Mouse (Mus musculus): ENCODE results near the gene 1700080E11Rik. TPM values are rescaled to one million over a fixed set of nuclear protein-coding genes. Genes with fewer than 3 reads are reported as not detected.

The 1700080E11Rik gene
- not detected in 2 replicates for polyA plus RNA-seq (2012; rRNA removed)

DNA sequence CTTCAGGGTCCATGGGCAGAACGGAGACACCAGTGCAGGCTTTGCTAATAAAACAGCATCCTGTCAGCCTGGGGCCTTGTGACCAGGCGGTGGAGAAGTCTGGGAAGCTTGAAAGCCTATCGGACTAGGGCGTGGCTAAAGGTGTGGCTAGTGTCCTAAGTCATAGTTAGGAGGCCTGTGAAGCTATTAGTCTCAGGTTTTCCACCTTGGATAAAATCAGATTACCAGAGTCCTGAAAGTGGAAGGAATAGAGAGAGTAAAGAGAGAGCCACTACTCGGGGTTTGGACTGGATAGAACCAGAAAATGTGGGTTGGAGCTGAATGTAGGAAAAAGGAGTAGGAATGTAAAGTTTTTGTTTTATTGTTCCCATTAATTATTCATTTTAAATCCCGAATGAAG lies at the start of gene 1700080E11Rik:
TSS of gene 1700080E11Rik (minus strand) at position 101 of the 400 bp plus-strand sequence.
- H3K27ac ChIP-seq (ENCODE audit: insufficient read depth, low read depth, low read length), result no peak within 1 kb of the TSS
- H3K36me3 ChIP-seq (ENCODE audit: control insufficient read depth, insufficient read depth, low read length), result no peaks in the 10 kb centered on the region
- no peaks in the 10 kb centered on the region for H3K27me3 ChIP-seq (replicated peaks; ENCODE audit: control insufficient read depth, insufficient read depth, low read length)
- H3K4me3 ChIP-seq (ENCODE audit: insufficient read depth, low read depth, low read length), result no peak within 1 kb of the TSS
- 77% methylated on average over 6 of the region's 6 CpGs for WGBS
- no peak for DNase-seq
- TF ChIP-seq CTCF (conservative IDR thresholded peaks at IDR 0.05; ENCODE audit: insufficient read depth, insufficient read length, low read depth, low read length) (no peak), POLR2A (IDR thresholded peaks at IDR 0.05; ENCODE audit: low read depth, low read length) (no peak)
- no peaks in the 10 kb centered on the region for H3K4me1 ChIP-seq (ENCODE audit: control insufficient read depth, insufficient read depth, low read length)

GRCm38 (mm10) chr9:105186725-105187124 lies 41.8 kb upstream of the 1700080E11Rik start:
- Histone ChIP-seq H3K4me3 (ENCODE audit: insufficient read depth, low read depth, low read length) (no peak overlapping the region), H3K27me3 (replicated peaks; ENCODE audit: control insufficient read depth, insufficient read depth, low read length) (no peaks in the 10 kb centered on the region), H3K36me3 (ENCODE audit: control insufficient read depth, insufficient read depth, low read length) (no peaks in the 10 kb centered on the region), H3K4me1 (ENCODE audit: control insufficient read depth, insufficient read depth, low read length) (no peaks in the 10 kb centered on the region), H3K27ac (ENCODE audit: insufficient read depth, low read depth, low read length) (no peak overlapping the region)
- DNase-seq, result no peak
- WGBS, result 64% methylated on average over 3 of the region's 3 CpGs
- TF ChIP-seq CTCF (conservative IDR thresholded peaks at IDR 0.05; ENCODE audit: insufficient read depth, insufficient read length, low read depth, low read length), result no peak
- no peak for TF ChIP-seq POLR2A (IDR thresholded peaks at IDR 0.05; ENCODE audit: low read depth, low read length)

DNA sequence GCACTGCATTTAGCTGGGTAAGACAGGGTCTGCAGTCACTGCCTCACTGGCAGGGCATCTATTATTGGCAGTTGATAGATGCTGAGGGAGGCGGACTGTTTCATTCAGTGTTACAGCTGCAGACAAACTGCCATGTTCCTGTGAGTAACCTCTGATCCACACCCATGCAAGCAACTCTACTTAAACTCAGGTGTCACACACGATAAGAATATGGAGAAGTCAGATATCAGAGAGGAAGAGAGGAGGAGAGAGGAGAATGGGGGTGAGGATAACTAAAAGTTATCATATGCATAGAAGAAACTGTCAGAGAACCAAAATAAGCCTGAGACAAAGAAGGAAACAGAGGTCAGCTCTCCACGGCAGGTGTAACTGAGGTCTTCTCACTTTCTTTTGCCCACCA lies 37.5 kb upstream of the 1700080E11Rik start:
- Histone ChIP-seq H3K27ac (ENCODE audit: insufficient read depth, low read depth, low read length) (no peak overlapping the region), H3K4me3 (ENCODE audit: insufficient read depth, low read depth, low read length) (no peak overlapping the region), H3K4me1 (ENCODE audit: control insufficient read depth, insufficient read depth, low read length) (no peaks in the 10 kb centered on the region), H3K27me3 (replicated peaks; ENCODE audit: control insufficient read depth, insufficient read depth, low read length) (no peaks in the 10 kb centered on the region), H3K36me3 (ENCODE audit: control insufficient read depth, insufficient read depth, low read length) (no peaks in the 10 kb centered on the region)
- WGBS, result 82% methylated on average over 3 of the region's 3 CpGs
- no peak for TF ChIP-seq POLR2A (IDR thresholded peaks at IDR 0.05; ENCODE audit: low read depth, low read length)
- TF ChIP-seq CTCF (conservative IDR thresholded peaks at IDR 0.05; ENCODE audit: insufficient read depth, insufficient read length, low read depth, low read length), result no peak
- no peak for DNase-seq

- Histone ChIP-seq H3K36me3 (ENCODE audit: control insufficient read depth, insufficient read depth, low read length) (no peaks in the 10 kb centered on the region), H3K4me1 (ENCODE audit: control insufficient read depth, insufficient read depth, low read length) (no peaks in the 10 kb centered on the region), H3K27ac (ENCODE audit: insufficient read depth, low read depth, low read length) (no peak overlapping the region), H3K4me3 (ENCODE audit: insufficient read depth, low read depth, low read length) (no peak overlapping the region), H3K27me3 (replicated peaks; ENCODE audit: control insufficient read depth, insufficient read depth, low read length) (no peaks in the 10 kb centered on the region)
- TF ChIP-seq POLR2A (IDR thresholded peaks at IDR 0.05; ENCODE audit: low read depth, low read length) (no peak), CTCF (conservative IDR thresholded peaks at IDR 0.05; ENCODE audit: insufficient read depth, insufficient read length, low read depth, low read length) (no peak)
- DNase-seq, result no peak
- WGBS, result 51% methylated on average over 6 of the region's 6 CpGs
Observed at GRCm38 (mm10) chr9:105139204-105139603, 5.7 kb downstream of the 1700080E11Rik start.

GRCm38 (mm10) chr9:105136404-105136803 lies 8.5 kb downstream of the 1700080E11Rik start:
- H3K4me1 ChIP-seq (ENCODE audit: control insufficient read depth, insufficient read depth, low read length), result no peaks in the 10 kb centered on the region
- TF ChIP-seq POLR2A (IDR thresholded peaks at IDR 0.05; ENCODE audit: low read depth, low read length) (no peak), CTCF (conservative IDR thresholded peaks at IDR 0.05; ENCODE audit: insufficient read depth, insufficient read length, low read depth, low read length) (no peak)
- no peaks in the 10 kb centered on the region for H3K36me3 ChIP-seq (ENCODE audit: control insufficient read depth, insufficient read depth, low read length)
- no peak overlapping the region for H3K27ac ChIP-seq (ENCODE audit: insufficient read depth, low read depth, low read length)
- DNase-seq, result no peak
- no peaks in the 10 kb centered on the region for H3K27me3 ChIP-seq (replicated peaks; ENCODE audit: control insufficient read depth, insufficient read depth, low read length)
- H3K4me3 ChIP-seq (ENCODE audit: insufficient read depth, low read depth, low read length), result no peak overlapping the region
- 43% methylated on average over 1 of the region's 1 CpGs for WGBS

- Histone ChIP-seq H3K4me3 (ENCODE audit: insufficient read depth, low read depth, low read length) (no peak overlapping the region), H3K27me3 (replicated peaks; ENCODE audit: control insufficient read depth, insufficient read depth, low read length) (no peaks in the 10 kb centered on the region), H3K36me3 (ENCODE audit: control insufficient read depth, insufficient read depth, low read length) (no peaks in the 10 kb centered on the region), H3K4me1 (ENCODE audit: control insufficient read depth, insufficient read depth, low read length) (no peaks in the 10 kb centered on the region), H3K27ac (ENCODE audit: insufficient read depth, low read depth, low read length) (no peak overlapping the region)
- no peak for DNase-seq
- TF ChIP-seq CTCF (conservative IDR thresholded peaks at IDR 0.05; ENCODE audit: insufficient read depth, insufficient read length, low read depth, low read length) (no peak), POLR2A (IDR thresholded peaks at IDR 0.05; ENCODE audit: low read depth, low read length) (no peak)
- 83% methylated on average over 5 of the region's 5 CpGs for WGBS
Observed at GRCm38 (mm10) chr9:105134536-105134935, 10.4 kb downstream of the 1700080E11Rik start.

- Histone ChIP-seq H3K4me1 (ENCODE audit: control insufficient read depth, insufficient read depth, low read length) (no peaks in the 10 kb centered on the region), H3K27ac (ENCODE audit: insufficient read depth, low read depth, low read length) (peak overlapping the region; percentile 21; the same call in 1 of the 2 replicates), H3K36me3 (ENCODE audit: control insufficient read depth, insufficient read depth, low read length) (no peaks in the 10 kb centered on the region), H3K4me3 (ENCODE audit: insufficient read depth, low read depth, low read length) (peak overlapping the region; percentile 89), H3K27me3 (replicated peaks; ENCODE audit: control insufficient read depth, insufficient read depth, low read length) (no peaks in the 10 kb centered on the region)
- no peak for DNase-seq
- TF ChIP-seq POLR2A (IDR thresholded peaks at IDR 0.05; ENCODE audit: low read depth, low read length) (no peak), CTCF (conservative IDR thresholded peaks at IDR 0.05; ENCODE audit: insufficient read depth, insufficient read length, low read depth, low read length) (no peak)
- WGBS, result 22% methylated on average over 5 of the region's 5 CpGs
Observed at GRCm38 (mm10) chr9:105132002-105132367, 12.9 kb downstream of the 1700080E11Rik start.

All from kidney, adult 2 months (tissue).